Mouse (Mus musculus): ENCODE measurements at regions not wholly inside any gene's neighbourhood (a gene's known extent, or its start where the extent isn't known, plus 50 kb on each side); places are given as distances from the start of the nearest gene placed in this dataset.

DNA sequence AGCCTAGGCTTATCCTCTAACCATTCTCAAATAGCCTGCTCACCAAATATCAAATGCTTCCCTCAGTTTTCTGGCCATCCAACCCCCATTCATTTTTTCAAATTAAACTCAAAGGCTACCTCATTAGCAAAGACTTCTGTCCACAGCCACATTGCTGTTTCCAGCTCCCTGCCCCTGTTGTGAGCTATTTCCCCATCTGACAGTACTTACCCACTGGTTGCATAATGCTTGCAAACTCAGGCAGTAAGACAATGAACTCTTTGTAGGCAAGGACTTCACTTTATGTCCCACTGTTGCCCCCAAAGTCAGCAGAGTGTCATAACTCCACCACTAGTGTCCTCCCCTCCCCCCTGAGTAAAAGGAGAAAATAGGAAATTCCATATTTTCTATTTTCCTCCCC, 194.7 kb downstream of the Rpl10-ps3 start:
- no peak for TF ChIP-seq CTCF (IDR thresholded peaks at IDR 0.05; ENCODE audit: low read depth)
- TF ChIP-seq EP300 (IDR thresholded peaks at IDR 0.05; ENCODE audit: low read depth): no peak
- no peaks in the 10 kb centered on the region for H3K4me1 ChIP-seq (ENCODE audit: control insufficient read depth, insufficient read depth)
- no peak overlapping the region for H3K9ac ChIP-seq (replicated peaks; ENCODE audit: low read depth, low read length)
- DNase-seq (ENCODE audit: low spot score) (no peak), ATAC-seq (ENCODE audit: insufficient read depth, low read depth) (no peak)
- no peaks in the 10 kb centered on the region for H3K9me3 ChIP-seq (replicated peaks; ENCODE audit: control insufficient read depth, low read length)
- no peaks in the 10 kb centered on the region for H3K36me3 ChIP-seq (replicated peaks; ENCODE audit: control insufficient read depth, insufficient read depth, low read length)
- H3K27me3 ChIP-seq (ENCODE audit: control insufficient read depth, insufficient read depth, low read length): no peaks in the 10 kb centered on the region
- no peak overlapping the region for H3K4me2 ChIP-seq (ENCODE audit: low read depth, low read length)
- no peak overlapping the region for H3K27ac ChIP-seq (ENCODE audit: low read depth)
- H3K4me3 ChIP-seq (ENCODE audit: low read depth, low read length): no peak overlapping the region

DNA sequence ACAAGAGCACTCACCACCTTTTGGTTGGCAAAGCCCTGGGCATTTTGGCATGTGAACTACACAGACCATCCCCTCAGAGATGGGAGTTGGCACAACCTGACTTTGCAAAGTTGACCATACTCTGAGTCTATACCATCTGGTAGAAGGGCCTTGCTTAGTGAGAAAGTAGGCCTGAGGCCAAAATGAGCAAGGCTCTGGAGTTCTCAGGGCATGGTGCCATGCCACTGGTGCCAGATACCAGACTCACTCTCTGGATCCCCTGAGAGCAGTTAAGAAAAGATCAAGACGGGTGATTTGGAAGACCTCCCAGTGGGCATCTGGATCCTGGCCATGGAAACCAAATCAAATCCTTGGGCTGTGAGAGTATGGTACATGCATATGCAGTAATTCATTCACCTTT, 202.0 kb downstream of the Rpl10-ps3 start:
- no peak for ATAC-seq (ENCODE audit: insufficient read depth, low read depth)
- Histone ChIP-seq H3K27ac (ENCODE audit: low read depth) (no peak overlapping the region), H3K27me3 (ENCODE audit: control insufficient read depth, insufficient read depth, low read length) (no peaks in the 10 kb centered on the region), H3K4me2 (ENCODE audit: low read depth, low read length) (no peak overlapping the region), H3K4me1 (ENCODE audit: control insufficient read depth, insufficient read depth) (peaks cover 3% of the 10 kb centered on the region; the same call in 1 of the 2 replicates), H3K4me3 (ENCODE audit: low read depth, low read length) (no peak overlapping the region), H3K9ac (replicated peaks; ENCODE audit: low read depth, low read length) (no peak overlapping the region), H3K36me3 (replicated peaks; ENCODE audit: control insufficient read depth, insufficient read depth, low read length) (no peaks in the 10 kb centered on the region), H3K9me3 (replicated peaks; ENCODE audit: control insufficient read depth, low read length) (no peaks in the 10 kb centered on the region)
- WGBS: 72% methylated on average over 1 of the region's 1 CpGs
- no peak for TF ChIP-seq CTCF (IDR thresholded peaks at IDR 0.05; ENCODE audit: low read depth)
- no peak for TF ChIP-seq EP300 (IDR thresholded peaks at IDR 0.05; ENCODE audit: low read depth)
- no peak for DNase-seq (ENCODE audit: low spot score)

GRCm38 (mm10) chr9:50142091-50142490, 202.7 kb downstream of the Rpl10-ps3 start:
- Histone ChIP-seq H3K9me3 (replicated peaks; ENCODE audit: control insufficient read depth, low read length) (no peaks in the 10 kb centered on the region), H3K4me1 (ENCODE audit: control insufficient read depth, insufficient read depth) (peaks cover 3% of the 10 kb centered on the region; the same call in 1 of the 2 replicates), H3K9ac (replicated peaks; ENCODE audit: low read depth, low read length) (no peak overlapping the region), H3K27me3 (ENCODE audit: control insufficient read depth, insufficient read depth, low read length) (no peaks in the 10 kb centered on the region), H3K4me3 (ENCODE audit: low read depth, low read length) (no peak overlapping the region), H3K36me3 (replicated peaks; ENCODE audit: control insufficient read depth, insufficient read depth, low read length) (no peaks in the 10 kb centered on the region), H3K4me2 (ENCODE audit: low read depth, low read length) (no peak overlapping the region), H3K27ac (ENCODE audit: low read depth) (no peak overlapping the region)
- DNase-seq (ENCODE audit: low spot score) (no peak), ATAC-seq (ENCODE audit: insufficient read depth, low read depth) (no peak)
- 81% methylated on average over 8 of the region's 8 CpGs for WGBS
- no peak for TF ChIP-seq CTCF (IDR thresholded peaks at IDR 0.05; ENCODE audit: low read depth)
- no peak for TF ChIP-seq EP300 (IDR thresholded peaks at IDR 0.05; ENCODE audit: low read depth)

GRCm38 (mm10) chr9:50141176-50141575, 203.6 kb downstream of the Rpl10-ps3 start:
- no peaks in the 10 kb centered on the region for H3K9me3 ChIP-seq (replicated peaks; ENCODE audit: control insufficient read depth, low read length)
- 42% methylated on average over 6 of the region's 6 CpGs for WGBS
- H3K27me3 ChIP-seq (ENCODE audit: control insufficient read depth, insufficient read depth, low read length): no peaks in the 10 kb centered on the region
- H3K4me1 ChIP-seq (ENCODE audit: control insufficient read depth, insufficient read depth): peaks cover 3% of the 10 kb centered on the region; the same call in 1 of the 2 replicates
- ATAC-seq (ENCODE audit: insufficient read depth, low read depth) (no peak), DNase-seq (ENCODE audit: low spot score) (no peak)
- no peak overlapping the region for H3K4me3 ChIP-seq (ENCODE audit: low read depth, low read length)
- H3K36me3 ChIP-seq (replicated peaks; ENCODE audit: control insufficient read depth, insufficient read depth, low read length): no peaks in the 10 kb centered on the region
- no peak overlapping the region for H3K27ac ChIP-seq (ENCODE audit: low read depth)
- H3K9ac ChIP-seq (replicated peaks; ENCODE audit: low read depth, low read length): no peak overlapping the region
- TF ChIP-seq EP300 (IDR thresholded peaks at IDR 0.05; ENCODE audit: low read depth) (no peak), CTCF (IDR thresholded peaks at IDR 0.05; ENCODE audit: low read depth) (no peak)
- no peak overlapping the region for H3K4me2 ChIP-seq (ENCODE audit: low read depth, low read length)

GRCm38 (mm10) chr9:50138341-50138978, 206.3 kb downstream of the Rpl10-ps3 start:
- TF ChIP-seq CTCF (IDR thresholded peaks at IDR 0.05; ENCODE audit: low read depth): no peak
- TF ChIP-seq EP300 (IDR thresholded peaks at IDR 0.05; ENCODE audit: low read depth): no peak
- Histone ChIP-seq H3K9me3 (replicated peaks; ENCODE audit: control insufficient read depth, low read length) (no peaks in the 10 kb centered on the region), H3K27ac (ENCODE audit: low read depth) (no peak overlapping the region), H3K27me3 (ENCODE audit: control insufficient read depth, insufficient read depth, low read length) (no peaks in the 10 kb centered on the region), H3K4me1 (ENCODE audit: control insufficient read depth, insufficient read depth) (peaks cover 3% of the 10 kb centered on the region; the same call in 1 of the 2 replicates), H3K4me2 (ENCODE audit: low read depth, low read length) (no peak overlapping the region), H3K9ac (replicated peaks; ENCODE audit: low read depth, low read length) (no peak overlapping the region), H3K36me3 (replicated peaks; ENCODE audit: control insufficient read depth, insufficient read depth, low read length) (no peaks in the 10 kb centered on the region), H3K4me3 (ENCODE audit: low read depth, low read length) (no peak overlapping the region)
- no peak for ATAC-seq (ENCODE audit: insufficient read depth, low read depth)
- no peak for DNase-seq (ENCODE audit: low spot score)
- WGBS: 86% methylated on average over 9 of the region's 9 CpGs

GRCm38 (mm10) chr9:50136636-50136985, 208.2 kb downstream of the Rpl10-ps3 start:
- no peaks in the 10 kb centered on the region for H3K9me3 ChIP-seq (replicated peaks; ENCODE audit: control insufficient read depth, low read length)
- WGBS: 56% methylated on average over 1 of the region's 1 CpGs
- no peak overlapping the region for H3K9ac ChIP-seq (replicated peaks; ENCODE audit: low read depth, low read length)
- no peaks in the 10 kb centered on the region for H3K27me3 ChIP-seq (ENCODE audit: control insufficient read depth, insufficient read depth, low read length)
- DNase-seq (ENCODE audit: low spot score): no peak
- no peaks in the 10 kb centered on the region for H3K36me3 ChIP-seq (replicated peaks; ENCODE audit: control insufficient read depth, insufficient read depth, low read length)
- TF ChIP-seq CTCF (IDR thresholded peaks at IDR 0.05; ENCODE audit: low read depth): no peak
- no peak for TF ChIP-seq EP300 (IDR thresholded peaks at IDR 0.05; ENCODE audit: low read depth)
- peaks cover 2% of the 10 kb centered on the region; the same call in 1 of the 2 replicates for H3K4me1 ChIP-seq (ENCODE audit: control insufficient read depth, insufficient read depth)
- H3K27ac ChIP-seq (ENCODE audit: low read depth): no peak overlapping the region
- no peak for ATAC-seq (ENCODE audit: insufficient read depth, low read depth)
- no peak overlapping the region for H3K4me2 ChIP-seq (ENCODE audit: low read depth, low read length)
- no peak overlapping the region for H3K4me3 ChIP-seq (ENCODE audit: low read depth, low read length)
